Mouse (Mus musculus) left cerebral cortex, adult 6 months (tissue): ENCODE results near the gene Cdh22. TPM values are rescaled to one million over a fixed set of nuclear protein-coding genes. Genes with fewer than 3 reads are reported as not detected.

Experiments used
- long read RNA-seq, 2 experiments: library from polyadenylated mRNA; unstranded; transcript quantifications; one replicate each; pipeline ENCODE4 v2.0.0; 2019 to 2020
- polyA plus RNA-seq: library from polyadenylated mRNA; unstranded; fragments of <200 nt; fragmentation: Nextera tagmentation; gene quantifications from 2 replicates; pipeline ENCODE4 v1.2.3, GENCODE M21; 2021

The Cdh22 gene
- polyA plus RNA-seq = 22.8 and 28.9 TPM in 2 replicates
- long read RNA-seq, experiment 1, transcript Cdh22-201 (12 exons, 3,702 nt) = major isoform, 214 of 320 reads
- long read RNA-seq, experiment 1, partial matches to known transcripts = 39 of 320 reads
- long read RNA-seq, experiment 1, other reads (novel, unspliced or antisense) = 67 of 320 reads
- long read RNA-seq, experiment 2, transcript Cdh22-201 (12 exons, 3,702 nt) = major isoform, 12 of 34 reads
- long read RNA-seq, experiment 2, partial matches to known transcripts = 11 of 34 reads
- long read RNA-seq, experiment 2, other reads (novel, unspliced or antisense) = 11 of 34 reads

GRCm38 (mm10) chr2:165234613-165235291 is at the start of gene Cdh22:
Gene Cdh22 (minus strand): TSS chr2:165234853.

GRCm38 (mm10) chr2:165090650-165091049 is 144.0 kb downstream of the Cdh22 start, which contains the start of gene 1700025C18Rik:
Gene 1700025C18Rik (minus strand): TSS chr2:165090750.

Other genes starting within 250 kb of the Cdh22 start
- 6.1 and 14.0 TPM in 2 replicates for gene Ncoa5, start 200.0 kb downstream of the Cdh22 start, polyA plus RNA-seq
- gene Cd40, start 179.2 kb downstream of the Cdh22 start, polyA plus RNA-seq = 0.78 and 1.8 TPM in 2 replicates
- not detected in 2 replicates for gene 1700025C18Rik, start 144.1 kb downstream of the Cdh22 start, polyA plus RNA-seq
- gene Slc35c2, start 53.0 kb upstream of the Cdh22 start, polyA plus RNA-seq = 36.9 and 38.8 TPM in 2 replicates
- 112 and 116 TPM in 2 replicates for gene Elmo2, start 91.6 kb upstream of the Cdh22 start, polyA plus RNA-seq
- gene Zfp663, start 133.9 kb upstream of the Cdh22 start, polyA plus RNA-seq = not detected in 2 replicates
- gene Zfp334, start 153.4 kb upstream of the Cdh22 start, polyA plus RNA-seq = 4.4 and 4.9 TPM in 2 replicates
- gene Ocstamp, start 165.6 kb upstream of the Cdh22 start, polyA plus RNA-seq = not detected in 2 replicates
- gene Slc13a3, start 238.4 kb upstream of the Cdh22 start, polyA plus RNA-seq = 9.0 and 13.2 TPM in 2 replicates